Mouse (Mus musculus): ENCODE measurements at regions not wholly inside any gene's neighbourhood (a gene's known extent, or its start where the extent isn't known, plus 50 kb on each side); places are given as distances from the start of the nearest gene placed in this dataset.

DNA sequence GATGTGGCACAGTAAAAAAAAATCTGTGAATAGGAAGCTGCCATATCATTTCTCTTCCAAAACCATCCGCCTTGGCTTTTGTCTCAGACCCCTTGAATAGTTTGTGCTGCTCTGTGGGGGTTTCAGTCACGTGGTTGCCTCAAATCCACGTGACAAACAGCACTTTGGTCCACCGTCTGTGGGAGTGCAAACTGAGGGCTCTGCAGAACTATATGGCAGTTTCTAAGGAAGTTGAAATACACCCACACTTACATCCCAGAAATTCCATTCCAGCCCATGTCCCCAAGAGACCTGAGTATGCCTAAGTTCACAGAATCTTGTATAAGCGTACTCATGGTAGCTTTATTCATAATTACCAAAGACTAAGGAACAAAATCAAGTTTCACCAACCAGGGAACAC is 460.1 kb downstream of the Pdcd6ip start:
- TF ChIP-seq CTCF (conservative IDR thresholded peaks at IDR 0.05; ENCODE audit: insufficient read depth, insufficient read length, low read depth, low read length) (no peak), POLR2A (IDR thresholded peaks at IDR 0.05; ENCODE audit: low read depth, low read length) (no peak)
